Mouse (Mus musculus) liver, adult 2 months (tissue): Measurements from ENCODE around the gene Tmed8. TPM values are rescaled to one million over a fixed set of nuclear protein-coding genes. Genes with fewer than 3 reads are reported as not detected.
"Not testable (repeated sequence)": the region's sequence is repeated elsewhere in the genome, so short reads cannot be mapped to it uniquely, and the experiment has no call there.

Experiments used
- DNase-seq: peaks from one replicate; pipeline ENCODE4 v3.0.0-alpha.2; 2011; ENCODE audit warnings: low read depth, low spot score; ENCODE audit errors: extremely low read depth
- H3K27ac ChIP-seq: fragments of 200-500 bp; replicated peaks from 2 replicates; pipeline ENCODE4 v1.5.1; 2012; ENCODE audit warnings: low read depth, mild to moderate bottlenecking, control low read depth, inconsistent platforms, low read length; ENCODE audit not compliant: insufficient read depth
- H3K27me3 ChIP-seq: fragments of 200-500 bp; 2 replicates; pipeline ENCODE4 v1.6.1; 2012; ENCODE audit warnings: mild to moderate bottlenecking, moderate library complexity, low read length, inconsistent platforms; ENCODE audit not compliant: control insufficient read depth, insufficient read depth
- H3K36me3 ChIP-seq: fragments of 200-500 bp; 2 replicates; pipeline ENCODE4 v1.6.1; 2012; ENCODE audit warnings: low read length, inconsistent platforms; ENCODE audit not compliant: control insufficient read depth, insufficient read depth
- H3K4me1 ChIP-seq: fragments of 200-500 bp; 2 replicates; pipeline ENCODE4 v1.6.1; 2011; ENCODE audit warnings: low read length; ENCODE audit not compliant: control insufficient read depth, insufficient read depth
- H3K4me3 ChIP-seq: fragments of 200-500 bp; 2 replicates; pipeline ENCODE4 v1.5.1; 2011; ENCODE audit warnings: low read depth, mild to moderate bottlenecking, control low read depth, low read length, moderate library complexity; ENCODE audit not compliant: insufficient read depth
- H3K79me2 ChIP-seq: fragments of 200-500 bp; 2 replicates; pipeline ENCODE4 v1.6.1; 2012; ENCODE audit warnings: inconsistent platforms, mild to moderate bottlenecking, low read length, moderate library complexity; ENCODE audit not compliant: control insufficient read depth, insufficient read depth
- H3K9ac ChIP-seq: fragments of 200-500 bp; 2 replicates; pipeline ENCODE4 v1.6.1; 2012; ENCODE audit warnings: low read depth, mild to moderate bottlenecking, control low read depth, inconsistent platforms, low read length
- CTCF ChIP-seq: fragments of 200-500 bp; IDR thresholded peaks from 2 replicates; pipeline ENCODE4 v1.5.1; 2011; ENCODE audit warnings: low read depth, low read length, control low read depth
- POLR2A ChIP-seq: fragments of 200-500 bp; IDR thresholded peaks from 2 replicates; pipeline ENCODE4 v1.6.1; 2011; ENCODE audit warnings: low read length, control low read depth; ENCODE audit not compliant: insufficient read depth; ENCODE audit errors: extremely low read depth
- WGBS: fragments of 180-500 bp; shearing (Covaris S2); methylation state at CpG from one replicate; pipeline ENCODE4 v1.1.7; 2018; 5-methylcytosine and 5-hydroxymethylcytosine counted together
- polyA plus RNA-seq: library from polyadenylated mRNA; depleted of rRNA; stranded (reverse); fragments of >200 nt; gene quantifications from 2 replicates; pipeline ENCODE4 v1.2.3, GENCODE M21; 2012
- total RNA-seq: library from RNA; depleted of rRNA; stranded (reverse); fragments of >200 nt; gene quantifications from 2 replicates; pipeline ENCODE4 v1.2.3, GENCODE M21; 2014

The Tmed8 gene
- total and polyA plus RNA-seq, 2 experiments, result 0.77 to 1.6 TPM

- no peak overlapping the region for H3K4me3 ChIP-seq
Measured at GRCm38 (mm10) chr12:87224950-87225349, 24.7 kb upstream of the Tmed8 start.

GRCm38 (mm10) chr12:87219362-87219761 lies 19.1 kb upstream of the Tmed8 start:
- TF ChIP-seq POLR2A (no peak), CTCF (no peak)
- Histone ChIP-seq H3K4me1 (no peaks in the 10 kb centered on the region), H3K27me3 (no peaks in the 10 kb centered on the region), H3K4me3 (no peak overlapping the region), H3K36me3 (no peaks in the 10 kb centered on the region), H3K27ac (no peak overlapping the region), H3K9ac (no peak overlapping the region), H3K79me2 (no peaks in the 10 kb centered on the region)
- DNase-seq, result no peak
- WGBS, result 72% methylated on average over 7 of the region's 7 CpGs

More at GRCm38 (mm10) chr12:87224950-87225349, 24.7 kb upstream of the Tmed8 start:
- WGBS, result 86% methylated on average over 10 of the region's 10 CpGs
- no peak overlapping the region for H3K27ac ChIP-seq
- no peaks in the 10 kb centered on the region for H3K4me1 ChIP-seq
- DNase-seq, result no peak
- no peaks in the 10 kb centered on the region for H3K27me3 ChIP-seq
- no peak for TF ChIP-seq CTCF
- TF ChIP-seq POLR2A, result no peak
- H3K9ac ChIP-seq, result no peak overlapping the region
- no peaks in the 10 kb centered on the region for H3K36me3 ChIP-seq
- H3K79me2 ChIP-seq, result no peaks in the 10 kb centered on the region

- Histone ChIP-seq H3K36me3 (no peaks in the 10 kb centered on the region), H3K9ac (no peak overlapping the region), H3K27me3 (no peaks in the 10 kb centered on the region), H3K4me3 (no peak overlapping the region), H3K4me1 (no peaks in the 10 kb centered on the region), H3K79me2 (no peaks in the 10 kb centered on the region), H3K27ac (no peak overlapping the region)
- no peak for DNase-seq
- TF ChIP-seq CTCF (no peak), POLR2A (no peak)
Measured at GRCm38 (mm10) chr12:87217596-87217995, 17.3 kb upstream of the Tmed8 start.

- H3K9ac ChIP-seq, result no peak overlapping the region
- 65% methylated on average over 2 of the region's 2 CpGs for WGBS
- H3K27me3 ChIP-seq, result no peaks in the 10 kb centered on the region
- H3K36me3 ChIP-seq, result no peaks in the 10 kb centered on the region
- no peaks in the 10 kb centered on the region for H3K4me1 ChIP-seq
- H3K79me2 ChIP-seq, result no peaks in the 10 kb centered on the region
- H3K4me3 ChIP-seq, result no peak overlapping the region
- no peak overlapping the region for H3K27ac ChIP-seq
- no peak for DNase-seq
- TF ChIP-seq CTCF, result no peak
Measured at GRCm38 (mm10) chr12:87216053-87216452, 15.8 kb upstream of the Tmed8 start.

- H3K27ac ChIP-seq, result no peak overlapping the region
- no peak for TF ChIP-seq POLR2A
- no peak for TF ChIP-seq CTCF
- no peaks in the 10 kb centered on the region for H3K27me3 ChIP-seq
- DNase-seq, result no peak
- H3K4me1 ChIP-seq, result no peaks in the 10 kb centered on the region
- no peaks in the 10 kb centered on the region for H3K36me3 ChIP-seq
- no peaks in the 10 kb centered on the region for H3K79me2 ChIP-seq
- WGBS, result 88% methylated on average over 2 of the region's 2 CpGs
- no peak overlapping the region for H3K4me3 ChIP-seq
- H3K9ac ChIP-seq, result no peak overlapping the region
Measured at GRCm38 (mm10) chr12:87212844-87213606, 12.8 kb upstream of the Tmed8 start.

GRCm38 (mm10) chr12:87205789-87206188 lies 5.5 kb upstream of the Tmed8 start:
- H3K4me1 ChIP-seq, H3K79me2 ChIP-seq, H3K9ac ChIP-seq, H3K36me3 ChIP-seq, H3K27me3 ChIP-seq, H3K27ac ChIP-seq, DNase-seq, H3K4me3 ChIP-seq: not testable (repeated sequence)
- WGBS, result 96% methylated on average over 5 of the region's 5 CpGs
